Mouse (Mus musculus): ENCODE data around the gene Slc31a1. TPM values are rescaled to one million over a fixed set of nuclear protein-coding genes. Genes with fewer than 3 reads are reported as not detected.

The Slc31a1 gene
- total RNA-seq, 2 experiments from 2014 or later = 79.7 to 82.3 TPM

- no peak for DNase-seq (ENCODE audit: low spot score in 2 of 2)
Measured at GRCm38 (mm10) chr4:62440986-62441385, 80.5 kb downstream of the Slc31a1 start.

Other genes starting within 250 kb of the Slc31a1 start
- not detected for gene Mup21, start 209.9 kb upstream of the Slc31a1 start, total RNA-seq (2021)
- 10 to 100 TPM; 11.3 to 12.3 TPM for gene Zfp37, start 129.7 kb upstream of the Slc31a1 start, total RNA-seq (2021)
- 10 to 100 TPM; 26.3 to 27.6 TPM for gene Slc31a2, start 98.2 kb upstream of the Slc31a1 start, total RNA-seq (2021)
- 10 to 100 TPM; 45.1 to 50.9 TPM for gene Fkbp15, start 179 bp upstream of the Slc31a1 start, total RNA-seq (2021)
- gene Cdc26, start 47.9 kb downstream of the Slc31a1 start, total RNA-seq (2021) = 100 to 1,000 TPM in 1 of 2 experiments, 10 to 100 TPM in 1; 94.2 to 102 TPM
- gene Prpf4, start 48.1 kb downstream of the Slc31a1 start, total RNA-seq (2021) = 10 to 100 TPM; 26.0 to 27.6 TPM
- under 1 TPM in 1 of 2 experiments, not detected in 1; 0.42 TPM for gene Rnf183, start 74.5 kb downstream of the Slc31a1 start, total RNA-seq (2021)
- gene Wdr31, start 110.2 kb downstream of the Slc31a1 start, total RNA-seq (2021) = 1 to 10 TPM; 6.4 to 7.7 TPM
- 1 to 10 TPM; 2.7 to 4.6 TPM for gene Bspry, start 119.3 kb downstream of the Slc31a1 start, total RNA-seq (2021)
- 10 to 100 TPM; 14.3 to 14.7 TPM for gene Hdhd3, start 142.7 kb downstream of the Slc31a1 start, total RNA-seq (2021)
- gene Alad, start 159.2 kb downstream of the Slc31a1 start, total RNA-seq (2021) = 100 to 1,000 TPM; 108 to 110 TPM
- 10 to 100 TPM; 60.4 to 64.4 TPM for gene Pole3, start 164.3 kb downstream of the Slc31a1 start, total RNA-seq (2021)
- gene 4933430I17Rik, start 164.6 kb downstream of the Slc31a1 start, total RNA-seq (2021) = under 1 TPM; 0.62 to 0.87 TPM
- 10 to 100 TPM; 45.4 to 45.5 TPM for gene Rgs3, start 199.1 kb downstream of the Slc31a1 start, total RNA-seq (2021)